18 mouse cellular contexts compared by ENCODE assay signal in the genomic region with DNA sequence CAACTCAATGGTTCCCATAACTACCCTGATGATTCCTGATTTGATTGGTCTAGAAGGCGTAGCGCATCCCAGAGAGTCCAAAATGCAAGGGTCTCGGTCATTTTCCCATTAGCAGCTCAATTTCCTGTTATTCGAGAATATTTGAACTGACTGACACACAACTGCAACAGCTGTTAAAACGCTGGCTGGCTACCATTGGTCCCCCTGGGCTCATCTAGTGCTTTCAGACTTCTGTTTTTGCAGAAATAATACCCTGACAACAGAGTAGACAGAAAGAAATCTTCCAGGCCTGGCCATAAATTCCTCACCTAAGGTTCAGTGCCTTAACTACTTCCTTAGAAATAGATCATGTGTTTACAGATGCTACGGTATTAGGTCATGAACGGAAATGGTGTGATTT.
"Had no signal": no experiment of that assay in that cellular context is flagged by ENCODE, and none has a peak within 500 bp of the region (broad histone marks: within the 10 kb centered on the region; RNA-seq: fewer than 3 reads in every experiment).

No protein-coding gene starts in this region.

- H3K36me3 ChIP-seq: limb, embryonic 12.5 days; lung, embryonic 15.5 days; midbrain, embryonic 15.5 days; neural tube, embryonic 13.5 days; stomach, embryonic 15.5 days had no signal

- H3K9me3 ChIP-seq: limb, embryonic 12.5 days; lung, embryonic 15.5 days; megakaryocyte, embryonic 14.5 days; midbrain, embryonic 15.5 days; neural tube, embryonic 13.5 days; stomach, embryonic 15.5 days had no signal

- H3K4me1 ChIP-seq: megakaryocyte, embryonic 14.5 days; midbrain, embryonic 15.5 days; neural tube, embryonic 13.5 days; stomach, embryonic 15.5 days had no signal

- DNase-seq: kidney, adult 9 months; kidney, postnatal 36 days; layer of hippocampus, adult 9-11 months; layer of hippocampus, postnatal 36 days; lung, postnatal 14 days; retina, postnatal 1 day; thymus, adult 2 months; thymus, postnatal 25 days had no signal

- H3K27ac ChIP-seq: kidney, postnatal 0 days; limb, embryonic 12.5 days; lung, embryonic 15.5 days; macrophage; midbrain, embryonic 15.5 days; neural tube, embryonic 13.5 days; stomach, embryonic 15.5 days had no signal

- H3K4me3 ChIP-seq: limb, embryonic 12.5 days; lung, embryonic 15.5 days; megakaryocyte, embryonic 14.5 days; midbrain, embryonic 15.5 days; neural tube, embryonic 13.5 days; stomach, embryonic 15.5 days had no signal

- H3K9ac ChIP-seq: limb, embryonic 12.5 days; lung, embryonic 15.5 days; midbrain, embryonic 15.5 days; neural tube, embryonic 13.5 days; stomach, embryonic 15.5 days had no signal

- H3K4me2 ChIP-seq: limb, embryonic 12.5 days; liver, embryonic 11.5 days; lung, embryonic 15.5 days; midbrain, embryonic 11.5 days; midbrain, embryonic 15.5 days; neural tube, embryonic 13.5 days; stomach, embryonic 15.5 days had no signal

- H3K27me3 ChIP-seq: limb, embryonic 12.5 days; lung, embryonic 15.5 days; megakaryocyte, embryonic 14.5 days; midbrain, embryonic 15.5 days; neural tube, embryonic 13.5 days; stomach, embryonic 15.5 days had no signal

- ATAC-seq: midbrain, embryonic 15.5 days had no signal
